Mouse (Mus musculus): ENCODE results near the gene Mcrip2. TPM values are rescaled to one million over a fixed set of nuclear protein-coding genes. Genes with fewer than 3 reads are reported as not detected.

The Mcrip2 gene
- polyA plus RNA-seq, 1 experiment from 2014 or later: 49.4 TPM

- ATAC-seq (ENCODE audit: insufficient read depth, low FRiP score): no peak
- H3K4me1 ChIP-seq (ENCODE audit: control insufficient read depth, insufficient read depth, low read length): peaks cover 45% of the 10 kb centered on the region
- 28% methylated on average over 8 of the region's 8 CpGs for WGBS
Observed at GRCm38 (mm10) chr17:25829558-25830017, 39.0 kb downstream of the Mcrip2 start.

GRCm38 (mm10) chr17:25828712-25829557, 39.6 kb downstream of the Mcrip2 start, which contains the start of gene Jmjd8:
Jmjd8 (plus strand) TSS chr17:25828867.
- under 1% methylated on average over 32 of the region's 32 CpGs for WGBS
- H3K4me1 ChIP-seq (ENCODE audit: control insufficient read depth, insufficient read depth, low read length): peaks cover 45% of the 10 kb centered on the region
- H3K4me2 ChIP-seq (ENCODE audit: low read depth, low read length): peak within 1 kb of the TSS; percentile 91
- H3K36me3 ChIP-seq (ENCODE audit: control insufficient read depth, insufficient read depth, low read length): peaks cover 23% of the 10 kb centered on the region
- no peaks in the 10 kb centered on the region for H3K27me3 ChIP-seq (ENCODE audit: control insufficient read depth, insufficient read depth, low read length)
- H3K27ac ChIP-seq (ENCODE audit: low read length): peak within 1 kb of the TSS; percentile 93
- no peaks in the 10 kb centered on the region for H3K9me3 ChIP-seq (replicated peaks; ENCODE audit: control insufficient read depth, low read length)
- peak; percentile 21; the same call in 1 of the 2 replicates for ATAC-seq (ENCODE audit: insufficient read depth, low FRiP score)
- H3K9ac ChIP-seq (ENCODE audit: low read length): peak within 1 kb of the TSS; percentile 87
- peak within 1 kb of the TSS; percentile 74 for H3K4me3 ChIP-seq (replicated peaks; ENCODE audit: low read length)

More at GRCm38 (mm10) chr17:25829558-25830017, 39.0 kb downstream of the Mcrip2 start:
- H3K36me3 ChIP-seq (ENCODE audit: control insufficient read depth, insufficient read depth, low read length): peaks cover 23% of the 10 kb centered on the region
- H3K4me2 ChIP-seq (ENCODE audit: low read depth, low read length): peak overlapping the region; percentile 91
- H3K27ac ChIP-seq (ENCODE audit: low read length): peak overlapping the region; percentile 93
- no peaks in the 10 kb centered on the region for H3K9me3 ChIP-seq (replicated peaks; ENCODE audit: control insufficient read depth, low read length)
- H3K4me3 ChIP-seq (replicated peaks; ENCODE audit: low read length): peak overlapping the region; percentile 74
- H3K27me3 ChIP-seq (ENCODE audit: control insufficient read depth, insufficient read depth, low read length): no peaks in the 10 kb centered on the region
- peak overlapping the region; percentile 87 for H3K9ac ChIP-seq (ENCODE audit: low read length)

GRCm38 (mm10) chr17:25828223-25828594, 40.4 kb downstream of the Mcrip2 start:
- Histone ChIP-seq H3K4me1 (ENCODE audit: control insufficient read depth, insufficient read depth, low read length) (peaks cover 44% of the 10 kb centered on the region), H3K4me2 (ENCODE audit: low read depth, low read length) (peak overlapping the region; percentile 91), H3K27me3 (ENCODE audit: control insufficient read depth, insufficient read depth, low read length) (no peaks in the 10 kb centered on the region), H3K9me3 (replicated peaks; ENCODE audit: control insufficient read depth, low read length) (no peaks in the 10 kb centered on the region), H3K36me3 (ENCODE audit: control insufficient read depth, insufficient read depth, low read length) (peaks cover 23% of the 10 kb centered on the region), H3K4me3 (replicated peaks; ENCODE audit: low read length) (peak overlapping the region; percentile 74), H3K27ac (ENCODE audit: low read length) (peak overlapping the region; percentile 93), H3K9ac (ENCODE audit: low read length) (peak overlapping the region; percentile 87)
- no peak for ATAC-seq (ENCODE audit: insufficient read depth, low FRiP score)
- 82% methylated on average over 8 of the region's 8 CpGs for WGBS

- Histone ChIP-seq H3K27ac (ENCODE audit: low read length) (no peak overlapping the region; the same call in 1 of the 2 replicates), H3K9ac (ENCODE audit: low read length) (no peak overlapping the region), H3K4me1 (ENCODE audit: control insufficient read depth, insufficient read depth, low read length) (peaks cover 44% of the 10 kb centered on the region), H3K27me3 (ENCODE audit: control insufficient read depth, insufficient read depth, low read length) (no peaks in the 10 kb centered on the region), H3K9me3 (replicated peaks; ENCODE audit: control insufficient read depth, low read length) (no peaks in the 10 kb centered on the region), H3K36me3 (ENCODE audit: control insufficient read depth, insufficient read depth, low read length) (peaks cover 23% of the 10 kb centered on the region), H3K4me3 (replicated peaks; ENCODE audit: low read length) (no peak overlapping the region), H3K4me2 (ENCODE audit: low read depth, low read length) (no peak overlapping the region)
- WGBS: 91% methylated on average over 22 of the region's 22 CpGs
- ATAC-seq (ENCODE audit: insufficient read depth, low FRiP score): no peak
Observed at GRCm38 (mm10) chr17:25827546-25828222, 40.9 kb downstream of the Mcrip2 start.

GRCm38 (mm10) chr17:25827011-25827410, 41.6 kb downstream of the Mcrip2 start:
- Histone ChIP-seq H3K36me3 (ENCODE audit: control insufficient read depth, insufficient read depth, low read length) (peaks cover 23% of the 10 kb centered on the region), H3K4me1 (ENCODE audit: control insufficient read depth, insufficient read depth, low read length) (peaks cover 43% of the 10 kb centered on the region), H3K9me3 (replicated peaks; ENCODE audit: control insufficient read depth, low read length) (no peaks in the 10 kb centered on the region), H3K4me2 (ENCODE audit: low read depth, low read length) (no peak overlapping the region), H3K9ac (ENCODE audit: low read length) (no peak overlapping the region), H3K27ac (ENCODE audit: low read length) (no peak overlapping the region), H3K27me3 (ENCODE audit: control insufficient read depth, insufficient read depth, low read length) (0 out of 2 replicates have a peak, but pooled peaks cover 3% of the 10 kb centered on the region), H3K4me3 (replicated peaks; ENCODE audit: low read length) (no peak overlapping the region)
- no peak for ATAC-seq (ENCODE audit: insufficient read depth, low FRiP score)
- 94% methylated on average over 13 of the region's 13 CpGs for WGBS

GRCm38 (mm10) chr17:25825984-25826570, 42.5 kb downstream of the Mcrip2 start:
- Histone ChIP-seq H3K27ac (ENCODE audit: low read length) (no peak overlapping the region), H3K4me2 (ENCODE audit: low read depth, low read length) (no peak overlapping the region), H3K36me3 (ENCODE audit: control insufficient read depth, insufficient read depth, low read length) (peaks cover 20% of the 10 kb centered on the region), H3K4me1 (ENCODE audit: control insufficient read depth, insufficient read depth, low read length) (peaks cover 35% of the 10 kb centered on the region), H3K9me3 (replicated peaks; ENCODE audit: control insufficient read depth, low read length) (no peaks in the 10 kb centered on the region), H3K4me3 (replicated peaks; ENCODE audit: low read length) (no peak overlapping the region), H3K27me3 (ENCODE audit: control insufficient read depth, insufficient read depth, low read length) (peaks cover 3% of the 10 kb centered on the region; the same call in 1 of the 2 replicates), H3K9ac (ENCODE audit: low read length) (no peak overlapping the region)
- 93% methylated on average over 27 of the region's 27 CpGs for WGBS
- ATAC-seq (ENCODE audit: insufficient read depth, low FRiP score): no peak

GRCm38 (mm10) chr17:25825311-25825710, 43.3 kb downstream of the Mcrip2 start:
- 86% methylated on average over 6 of the region's 6 CpGs for WGBS
- ATAC-seq (ENCODE audit: insufficient read depth, low FRiP score): no peak
- Histone ChIP-seq H3K9me3 (replicated peaks; ENCODE audit: control insufficient read depth, low read length) (no peaks in the 10 kb centered on the region), H3K4me2 (ENCODE audit: low read depth, low read length) (no peak overlapping the region), H3K4me3 (replicated peaks; ENCODE audit: low read length) (no peak overlapping the region), H3K9ac (ENCODE audit: low read length) (no peak overlapping the region; the same call in 1 of the 2 replicates), H3K27me3 (ENCODE audit: control insufficient read depth, insufficient read depth, low read length) (peaks cover 3% of the 10 kb centered on the region; the same call in 1 of the 2 replicates), H3K4me1 (ENCODE audit: control insufficient read depth, insufficient read depth, low read length) (peaks cover 27% of the 10 kb centered on the region), H3K36me3 (ENCODE audit: control insufficient read depth, insufficient read depth, low read length) (peaks cover 12% of the 10 kb centered on the region; the same call in 1 of the 2 replicates), H3K27ac (ENCODE audit: low read length) (no peak overlapping the region)

- H3K36me3 ChIP-seq (ENCODE audit: control insufficient read depth, insufficient read depth, low read length): 0 out of 2 replicates have a peak, but pooled peaks cover 12% of the 10 kb centered on the region
- peak overlapping the region; percentile 92 for H3K4me2 ChIP-seq (ENCODE audit: low read depth, low read length)
- peak overlapping the region; percentile 67 for H3K4me3 ChIP-seq (replicated peaks; ENCODE audit: low read length)
- H3K4me1 ChIP-seq (ENCODE audit: control insufficient read depth, insufficient read depth, low read length): peaks cover 20% of the 10 kb centered on the region
- ATAC-seq (ENCODE audit: insufficient read depth, low FRiP score): no peak
- peak overlapping the region; percentile 83 for H3K9ac ChIP-seq (ENCODE audit: low read length)
- no peak overlapping the region for H3K27ac ChIP-seq (ENCODE audit: low read length)
- peaks cover 8% of the 10 kb centered on the region for H3K27me3 ChIP-seq (ENCODE audit: control insufficient read depth, insufficient read depth, low read length)
- 66% methylated on average over 16 of the region's 17 CpGs for WGBS
- no peaks in the 10 kb centered on the region for H3K9me3 ChIP-seq (replicated peaks; ENCODE audit: control insufficient read depth, low read length)
Observed at GRCm38 (mm10) chr17:25824362-25825142, 44.0 kb downstream of the Mcrip2 start.

Measured in stomach, embryonic 16.5 days (tissue).